Mouse (Mus musculus) neural tube, embryonic 14.5 days (tissue): ENCODE measurements around the gene Zfp385c. TPM values are rescaled to one million over a fixed set of nuclear protein-coding genes. Genes with fewer than 3 reads are reported as not detected.

Experiments
- ATAC-seq: fragments of 200-750 bp; cut with Nextera tagmentation; 2 replicates; pipeline ENCODE4 v1.8.0; 2017; ENCODE audit warnings: low read depth, mild to moderate bottlenecking, moderate TSS enrichment, moderate library complexity
- H3K27ac ChIP-seq: fragments of 300-500 bp; sonication (generic); 2 replicates; pipeline ENCODE4 v1.5.1; 2014; ENCODE audit warnings: low read depth, mild to moderate bottlenecking, control low read depth, low read length, moderate library complexity, mixed read lengths
- H3K27me3 ChIP-seq: fragments of 300-500 bp; sonication (generic); 2 replicates; pipeline ENCODE4 v1.6.1; 2014; ENCODE audit warnings: low read length; ENCODE audit not compliant: control insufficient read depth, insufficient read depth
- H3K36me3 ChIP-seq: fragments of 300-500 bp; sonication (generic); 2 replicates; pipeline ENCODE4 v1.6.1; 2014; ENCODE audit warnings: low read length, mixed read lengths; ENCODE audit not compliant: control insufficient read depth, insufficient read depth
- H3K4me1 ChIP-seq: fragments of 300-500 bp; sonication (generic); 2 replicates; pipeline ENCODE4 v1.6.1; 2014; ENCODE audit warnings: low read length; ENCODE audit not compliant: control insufficient read depth, insufficient read depth
- H3K4me2 ChIP-seq: fragments of 300-500 bp; sonication (generic); 2 replicates; pipeline ENCODE4 v1.6.1; 2014; ENCODE audit warnings: mild to moderate bottlenecking, low read depth, low read length, control low read depth
- H3K4me3 ChIP-seq: fragments of 300-500 bp; sonication (generic); 2 replicates; pipeline ENCODE4 v1.5.1; 2014; ENCODE audit warnings: low read depth, low read length, control low read depth, mixed read lengths
- H3K9ac ChIP-seq: fragments of 300-500 bp; sonication (generic); replicated peaks from 2 replicates; pipeline ENCODE4 v1.6.1; 2014; ENCODE audit warnings: low read depth, mild to moderate bottlenecking, control low read depth, low read length, mixed read lengths
- H3K9me3 ChIP-seq: fragments of 300-500 bp; sonication (generic); 2 replicates; pipeline ENCODE4 v1.6.1; 2016; ENCODE audit warnings: low read length; ENCODE audit not compliant: control insufficient read depth
- WGBS: fragments of 180-500 bp; shearing (Covaris S2); extraction: QIAGEN DNeasy Blood & Tissue Kit; methylation state at CpG from one replicate; pipeline ENCODE4 v1.1.7; 2014; 5-methylcytosine and 5-hydroxymethylcytosine counted together
- polyA plus RNA-seq: library from polyadenylated mRNA; unstranded; fragments of >200 nt; fragmentation: Nextera tagmentation; extraction: Ambion mirVana; gene quantifications from 2 replicates; pipeline ENCODE4 v1.2.1, GENCODE M21; 2014

The Zfp385c gene
- polyA plus RNA-seq, 1 experiment from 2014 or later, result 0.50 TPM

- no peak overlapping the region for H3K4me2 ChIP-seq
- no peak overlapping the region for H3K4me3 ChIP-seq
- H3K4me1 ChIP-seq, result no peaks in the 10 kb centered on the region; the same call in 1 of the 2 replicates
- WGBS, result 83% methylated on average over 5 of the region's 5 CpGs
- H3K9ac ChIP-seq, result no peak overlapping the region
- no peak for ATAC-seq
- no peaks in the 10 kb centered on the region for H3K27me3 ChIP-seq
- H3K27ac ChIP-seq, result 0 out of 2 replicates have a peak overlapping the region, but pooled peaks have one; percentile 39
- no peaks in the 10 kb centered on the region for H3K9me3 ChIP-seq
- peaks cover 32% of the 10 kb centered on the region for H3K36me3 ChIP-seq
Observed at GRCm38 (mm10) chr11:100720345-100720744, 28.1 kb upstream of the Zfp385c start.

- Histone ChIP-seq H3K27me3 (no peaks in the 10 kb centered on the region), H3K4me3 (no peak overlapping the region), H3K36me3 (peaks cover 34% of the 10 kb centered on the region), H3K27ac (no peak overlapping the region), H3K4me1 (no peaks in the 10 kb centered on the region; the same call in 1 of the 2 replicates), H3K9ac (no peak overlapping the region), H3K4me2 (no peak overlapping the region), H3K9me3 (no peaks in the 10 kb centered on the region)
- 85% methylated on average over 11 of the region's 11 CpGs for WGBS
- no peak for ATAC-seq
Observed at GRCm38 (mm10) chr11:100719893-100720292, 27.6 kb upstream of the Zfp385c start.

DNA sequence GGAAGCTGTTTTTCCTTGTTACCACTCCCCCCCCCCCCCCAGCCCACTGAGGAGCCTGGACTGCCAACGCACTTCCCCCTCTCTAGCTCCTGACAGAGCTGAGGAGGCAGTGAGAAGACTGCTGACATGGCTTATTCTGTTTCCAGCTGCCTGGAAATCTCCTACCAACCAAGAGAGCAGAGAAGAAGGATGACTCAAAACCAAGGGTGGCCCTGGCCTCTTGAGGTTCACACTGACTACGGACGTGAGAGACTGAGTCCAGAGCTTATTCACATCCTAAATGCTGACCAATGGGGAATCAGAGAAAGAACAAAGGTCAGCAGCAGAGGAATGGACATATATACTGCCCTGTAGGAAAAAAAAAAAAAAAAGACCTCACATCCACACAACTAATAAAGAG, 27.1 kb upstream of the Zfp385c start:
- Histone ChIP-seq H3K9me3 (no peaks in the 10 kb centered on the region), H3K36me3 (peaks cover 36% of the 10 kb centered on the region), H3K27me3 (no peaks in the 10 kb centered on the region), H3K27ac (no peak overlapping the region), H3K4me2 (no peak overlapping the region), H3K4me1 (no peaks in the 10 kb centered on the region; the same call in 1 of the 2 replicates), H3K9ac (no peak overlapping the region), H3K4me3 (no peak overlapping the region)
- no peak for ATAC-seq
- WGBS, result 82% methylated on average over 3 of the region's 3 CpGs

DNA sequence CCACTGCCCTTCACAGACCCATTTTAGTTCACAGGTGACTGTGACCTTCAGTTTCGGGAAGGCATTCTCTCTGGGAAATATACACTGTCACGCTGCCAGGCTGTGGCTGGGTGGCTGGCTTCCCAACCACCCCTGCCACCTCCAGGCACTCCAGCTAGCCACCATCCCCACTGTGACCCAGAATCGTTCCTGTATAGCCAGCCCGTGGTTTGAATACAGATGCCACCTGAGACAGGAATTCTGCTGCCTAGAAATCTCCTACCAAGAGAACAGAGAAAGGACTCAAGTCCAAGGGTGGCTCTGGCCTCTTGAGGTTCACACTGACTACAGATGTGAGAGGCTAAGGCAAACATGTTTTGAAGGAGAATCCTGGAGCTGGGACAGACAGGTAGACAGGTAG, 26.6 kb upstream of the Zfp385c start:
- H3K4me3 ChIP-seq, result no peak overlapping the region
- no peak overlapping the region for H3K4me2 ChIP-seq
- WGBS, result 86% methylated on average over 4 of the region's 4 CpGs
- no peak for ATAC-seq
- H3K9me3 ChIP-seq, result no peaks in the 10 kb centered on the region
- H3K9ac ChIP-seq, result no peak overlapping the region
- H3K27me3 ChIP-seq, result no peaks in the 10 kb centered on the region
- no peak overlapping the region for H3K27ac ChIP-seq
- peaks cover under 1% of the 10 kb centered on the region for H3K4me1 ChIP-seq
- H3K36me3 ChIP-seq, result peaks cover 36% of the 10 kb centered on the region

DNA sequence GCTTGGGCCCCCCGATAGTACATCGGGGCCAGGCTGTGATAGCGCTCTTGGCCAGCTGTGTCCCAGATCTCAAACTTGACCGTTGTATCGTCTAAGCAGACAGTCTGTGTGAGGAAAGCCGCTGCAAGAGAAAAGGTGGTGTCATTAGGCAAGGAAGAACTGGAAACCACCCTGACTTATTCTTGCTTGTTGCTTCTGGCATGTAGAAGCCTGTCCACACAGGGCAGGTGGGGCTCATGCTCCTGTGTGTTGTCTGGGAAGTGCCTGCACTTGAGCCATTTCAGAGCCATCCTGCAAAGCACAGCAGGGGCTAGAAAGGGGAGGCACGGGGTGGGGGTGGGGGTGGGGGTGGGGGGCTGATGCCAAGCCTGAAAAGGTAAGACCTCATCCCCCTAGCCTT, 26.2 kb upstream of the Zfp385c start:
- Histone ChIP-seq H3K9me3 (no peaks in the 10 kb centered on the region), H3K9ac (no peak overlapping the region), H3K36me3 (peaks cover 36% of the 10 kb centered on the region), H3K27me3 (no peaks in the 10 kb centered on the region), H3K4me1 (peaks cover 4% of the 10 kb centered on the region), H3K27ac (no peak overlapping the region), H3K4me3 (no peak overlapping the region), H3K4me2 (no peak overlapping the region)
- no peak for ATAC-seq
- 95% methylated on average over 7 of the region's 7 CpGs for WGBS

GRCm38 (mm10) chr11:100716649-100717048, 24.4 kb upstream of the Zfp385c start:
- no peak overlapping the region for H3K4me3 ChIP-seq
- peaks cover 36% of the 10 kb centered on the region for H3K36me3 ChIP-seq
- H3K27me3 ChIP-seq, result no peaks in the 10 kb centered on the region
- H3K4me1 ChIP-seq, result peaks cover 6% of the 10 kb centered on the region
- 87% methylated on average over 3 of the region's 3 CpGs for WGBS
- no peaks in the 10 kb centered on the region for H3K9me3 ChIP-seq
- H3K27ac ChIP-seq, result no peak overlapping the region
- no peak overlapping the region for H3K4me2 ChIP-seq
- ATAC-seq, result no peak
- no peak overlapping the region for H3K9ac ChIP-seq

GRCm38 (mm10) chr11:100714948-100715347, 22.7 kb upstream of the Zfp385c start:
- Histone ChIP-seq H3K4me3 (no peak overlapping the region), H3K36me3 (peaks cover 40% of the 10 kb centered on the region), H3K9me3 (no peaks in the 10 kb centered on the region), H3K27me3 (no peaks in the 10 kb centered on the region), H3K4me1 (peaks cover 14% of the 10 kb centered on the region), H3K4me2 (no peak overlapping the region), H3K27ac (no peak overlapping the region), H3K9ac (no peak overlapping the region)
- ATAC-seq, result no peak
- WGBS, result 74% methylated on average over 6 of the region's 6 CpGs

DNA sequence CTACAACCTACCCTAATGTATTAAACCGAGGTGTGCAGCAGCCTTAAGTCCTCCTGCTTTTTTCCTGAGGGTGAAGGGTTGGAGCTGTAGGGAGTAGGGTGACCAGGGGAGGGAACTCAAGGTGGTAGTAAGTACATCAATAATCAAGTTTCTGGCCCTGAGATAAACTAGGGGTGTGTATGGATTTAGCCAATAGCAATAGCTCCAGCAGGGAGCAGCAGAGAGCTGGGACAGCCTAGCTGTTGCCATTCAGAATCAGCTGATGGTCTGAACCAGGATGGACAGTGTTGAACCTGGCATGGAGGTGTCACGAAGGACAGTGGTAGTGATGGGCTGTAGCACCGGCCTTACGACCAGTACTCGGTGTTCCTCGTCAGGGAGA, 22.3 kb upstream of the Zfp385c start:
- Histone ChIP-seq H3K9me3 (no peaks in the 10 kb centered on the region), H3K4me1 (peaks cover 14% of the 10 kb centered on the region), H3K4me2 (no peak overlapping the region), H3K27me3 (no peaks in the 10 kb centered on the region), H3K9ac (no peak overlapping the region), H3K4me3 (no peak overlapping the region), H3K36me3 (peaks cover 38% of the 10 kb centered on the region), H3K27ac (no peak overlapping the region)
- WGBS, result 50% methylated on average over 6 of the region's 6 CpGs
- 0 out of 2 replicates have a peak, but pooled peaks have one; percentile 12 for ATAC-seq

GRCm38 (mm10) chr11:100713735-100714533, 21.7 kb upstream of the Zfp385c start, which contains the start of gene Hspb9:
TSS of gene Hspb9 (plus strand) at chr11:100713850.
- Histone ChIP-seq H3K4me3 (no peak within 1 kb of the TSS), H3K4me2 (peak within 1 kb of the TSS; percentile 24; the same call in 1 of the 2 replicates), H3K27ac (no peak within 1 kb of the TSS), H3K9me3 (no peaks in the 10 kb centered on the region), H3K36me3 (peaks cover 43% of the 10 kb centered on the region), H3K9ac (no peak within 1 kb of the TSS), H3K4me1 (peaks cover 14% of the 10 kb centered on the region), H3K27me3 (no peaks in the 10 kb centered on the region)
- WGBS, result 6% methylated on average over 38 of the region's 38 CpGs
- no peak for ATAC-seq
